Mouse (Mus musculus): ENCODE measurements around the gene Bora. TPM values are rescaled to one million over a fixed set of nuclear protein-coding genes. Genes with fewer than 3 reads are reported as not detected.

Gene Bora
- polyA plus RNA-seq, 1 experiment from 2014 or later = 27.0 TPM

DNA sequence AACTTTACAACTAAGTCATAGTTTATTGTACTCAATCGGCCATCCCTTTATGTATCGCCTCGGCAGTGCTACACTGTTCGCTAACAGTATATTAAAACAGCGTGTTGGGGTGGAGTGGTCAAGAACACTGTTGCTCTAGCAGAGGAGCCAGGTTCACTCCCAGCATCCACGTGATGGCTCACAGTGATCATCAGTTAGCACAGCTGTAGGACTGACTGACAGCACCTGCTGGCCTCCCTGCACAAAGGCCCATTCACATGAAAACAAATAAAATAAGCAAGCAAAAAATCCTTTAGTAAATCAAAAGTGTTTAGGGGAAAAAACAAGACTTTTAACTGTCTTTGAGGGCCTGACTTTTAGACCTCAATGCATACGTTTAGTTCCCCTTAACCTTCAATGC is 42.9 kb downstream of the Bora start:
- Histone ChIP-seq H3K9ac (replicated peaks) (no peak overlapping the region), H3K27me3 (no peaks in the 10 kb centered on the region), H3K4me2 (replicated peaks) (no peak overlapping the region), H3K27ac (no peak overlapping the region), H3K4me3 (replicated peaks) (no peak overlapping the region), H3K9me3 (no peaks in the 10 kb centered on the region), H3K4me1 (replicated peaks) (no peaks in the 10 kb centered on the region), H3K36me3 (peaks cover 66% of the 10 kb centered on the region)
- 93% methylated on average over 7 of the region's 7 CpGs for WGBS
- ATAC-seq = no peak

DNA sequence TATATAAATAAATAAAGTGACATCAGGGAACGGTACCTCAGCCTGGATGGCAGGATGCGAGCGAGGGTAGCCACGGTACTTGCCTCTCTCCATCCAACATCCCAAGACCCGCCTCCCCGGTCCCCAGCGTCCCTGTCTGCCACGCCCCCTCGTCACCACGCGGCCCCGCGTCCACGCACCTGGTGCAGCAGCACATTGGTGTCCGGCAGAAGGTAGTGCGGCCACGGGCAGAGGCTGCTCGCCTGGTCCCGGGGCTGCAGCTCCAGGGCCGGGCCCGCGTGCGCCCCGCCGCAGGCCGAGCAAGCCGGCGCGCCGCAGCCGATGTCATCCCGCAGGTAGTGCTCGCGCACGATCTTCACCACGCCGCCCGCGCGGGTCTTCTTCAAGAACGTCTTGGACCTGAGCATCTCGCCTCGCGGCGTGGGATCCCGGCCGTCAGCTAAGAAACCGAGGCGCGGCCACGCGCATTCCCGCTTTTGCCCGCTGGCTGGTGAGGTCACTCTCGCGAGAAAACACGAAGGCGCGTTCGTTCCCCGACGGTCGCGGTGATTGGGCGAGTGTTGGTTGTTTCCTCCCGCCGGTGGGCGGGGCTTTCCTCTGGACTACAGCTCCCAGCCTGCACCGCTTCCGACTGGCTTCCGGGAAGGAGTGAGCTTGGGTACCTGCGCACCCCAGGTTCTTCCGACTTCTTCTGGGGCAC is 53.4 kb downstream of the Bora start, which contains the start of the genes Pibf1 and Dis3:
TSS of gene Pibf1 (plus strand) at position 158 of the 700 bp plus-strand sequence.
TSS of gene Dis3 (minus strand) at position 504 of the 700 bp plus-strand sequence.
- peak within 1 kb of the TSS; percentile 83 for H3K4me2 ChIP-seq (replicated peaks)
- peak within 1 kb of the TSS; percentile 91 for H3K9ac ChIP-seq (replicated peaks)
- no peaks in the 10 kb centered on the region for H3K9me3 ChIP-seq
- peaks cover 18% of the 10 kb centered on the region for H3K4me1 ChIP-seq (replicated peaks)
- peak within 1 kb of the TSS; percentile 89 for H3K27ac ChIP-seq
- H3K27me3 ChIP-seq = no peaks in the 10 kb centered on the region
- peaks cover 54% of the 10 kb centered on the region for H3K36me3 ChIP-seq
- ATAC-seq = peak; percentile 99
- peak within 1 kb of the TSS; percentile 93 for H3K4me3 ChIP-seq (replicated peaks)
- WGBS = under 1% methylated on average over 73 of the region's 73 CpGs

DNA sequence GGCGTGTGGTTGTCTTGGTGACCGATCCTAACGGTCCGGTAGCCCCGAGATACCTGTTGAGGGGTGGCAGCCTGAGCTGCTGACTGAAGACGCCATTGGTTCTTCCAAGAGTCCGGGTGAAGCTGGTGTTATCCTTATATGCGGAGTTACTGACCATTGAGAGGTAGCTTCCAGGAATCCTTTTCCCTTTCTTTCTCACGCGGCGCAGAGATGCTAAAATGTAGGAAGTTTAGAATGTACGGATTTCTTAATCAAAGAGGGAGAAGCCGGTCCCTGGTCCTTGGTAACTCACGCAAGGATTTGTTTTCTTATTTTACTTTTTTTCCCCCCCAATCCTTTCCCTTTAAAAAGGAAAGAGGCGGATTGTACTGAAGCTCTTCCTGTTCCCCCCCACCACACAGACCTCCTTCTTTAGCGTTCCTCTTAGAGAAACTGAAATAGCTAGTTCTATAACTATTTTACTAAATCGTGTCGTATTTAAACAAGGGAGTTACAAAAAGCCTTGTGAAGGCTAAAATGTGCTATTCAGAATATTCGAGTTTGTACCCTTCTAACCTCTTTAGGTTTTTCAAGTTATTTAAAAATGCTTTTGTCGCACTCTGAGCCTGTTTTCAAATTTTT is 54.1 kb downstream of the Bora start:
- no peaks in the 10 kb centered on the region for H3K9me3 ChIP-seq
- peaks cover 56% of the 10 kb centered on the region for H3K36me3 ChIP-seq
- H3K27ac ChIP-seq = no peak overlapping the region
- ATAC-seq = no peak
- peaks cover 18% of the 10 kb centered on the region for H3K4me1 ChIP-seq (replicated peaks)
- H3K9ac ChIP-seq (replicated peaks) = peak overlapping the region; percentile 70
- peak overlapping the region; percentile 93 for H3K4me3 ChIP-seq (replicated peaks)
- no peaks in the 10 kb centered on the region for H3K27me3 ChIP-seq
- 7% methylated on average over 20 of the region's 20 CpGs for WGBS
- peak overlapping the region; percentile 56 for H3K4me2 ChIP-seq (replicated peaks)

DNA sequence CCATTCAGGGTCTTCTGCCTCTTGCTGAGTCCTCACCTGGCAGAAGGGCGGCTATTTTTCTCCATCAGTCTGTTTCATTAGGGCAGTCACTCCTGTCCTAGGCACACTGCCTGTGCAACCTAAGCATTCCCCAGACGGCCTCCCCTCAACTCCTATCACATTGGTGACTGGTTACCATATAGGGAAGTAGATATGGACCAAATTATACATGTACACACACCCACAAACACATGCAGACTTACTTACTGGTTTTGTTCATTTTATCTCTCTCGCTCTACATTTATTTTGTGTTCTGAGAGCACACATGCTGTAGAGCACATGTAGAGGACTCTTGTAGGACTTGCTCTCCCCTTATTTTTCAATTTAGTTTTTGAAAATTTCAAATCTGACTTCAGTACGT is 57.0 kb downstream of the Bora start:
- H3K9ac ChIP-seq (replicated peaks) = no peak overlapping the region
- H3K27me3 ChIP-seq = no peaks in the 10 kb centered on the region
- H3K9me3 ChIP-seq = no peaks in the 10 kb centered on the region
- no peak overlapping the region for H3K27ac ChIP-seq
- ATAC-seq = no peak
- WGBS = 96% methylated on average over 4 of the region's 4 CpGs
- H3K36me3 ChIP-seq = peaks cover 53% of the 10 kb centered on the region
- no peak overlapping the region for H3K4me3 ChIP-seq (replicated peaks)
- H3K4me2 ChIP-seq (replicated peaks) = no peak overlapping the region
- peaks cover 18% of the 10 kb centered on the region for H3K4me1 ChIP-seq (replicated peaks)

DNA sequence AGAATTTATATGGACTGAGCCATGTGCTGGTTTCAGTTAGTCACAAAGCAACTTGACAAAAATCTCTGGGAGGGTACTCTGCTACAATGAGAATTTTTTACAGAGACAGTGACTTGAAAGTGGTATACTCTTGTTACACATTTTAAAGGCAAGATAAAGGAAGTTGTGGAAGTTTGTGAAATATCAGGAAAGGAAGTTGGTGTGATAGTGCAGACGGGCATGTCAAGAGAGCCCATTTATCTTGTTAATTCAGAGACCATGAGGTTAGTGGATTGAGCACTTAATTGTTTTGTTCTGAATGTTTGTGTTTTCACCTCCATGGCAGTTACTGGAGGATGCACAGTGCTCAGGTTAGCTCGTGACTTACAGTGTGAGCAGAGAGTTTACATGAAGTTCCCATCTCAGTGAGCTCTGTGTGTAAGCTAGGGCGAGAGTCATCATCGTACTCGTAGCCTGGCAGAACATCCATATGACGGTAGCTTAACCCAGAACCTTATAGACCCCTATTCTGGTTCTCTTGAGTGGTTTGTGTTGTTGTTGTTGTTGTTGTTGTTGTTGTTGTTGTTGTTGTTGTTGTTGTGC is 58.6 kb downstream of the Bora start:
- Histone ChIP-seq H3K27ac (no peak overlapping the region), H3K27me3 (no peaks in the 10 kb centered on the region), H3K9me3 (no peaks in the 10 kb centered on the region), H3K9ac (replicated peaks) (no peak overlapping the region), H3K36me3 (peaks cover 67% of the 10 kb centered on the region), H3K4me2 (replicated peaks) (no peak overlapping the region), H3K4me1 (replicated peaks) (peaks cover 10% of the 10 kb centered on the region; the same call in 1 of the 2 replicates), H3K4me3 (replicated peaks) (no peak overlapping the region)
- ATAC-seq = no peak
- 95% methylated on average over 6 of the region's 6 CpGs for WGBS

DNA sequence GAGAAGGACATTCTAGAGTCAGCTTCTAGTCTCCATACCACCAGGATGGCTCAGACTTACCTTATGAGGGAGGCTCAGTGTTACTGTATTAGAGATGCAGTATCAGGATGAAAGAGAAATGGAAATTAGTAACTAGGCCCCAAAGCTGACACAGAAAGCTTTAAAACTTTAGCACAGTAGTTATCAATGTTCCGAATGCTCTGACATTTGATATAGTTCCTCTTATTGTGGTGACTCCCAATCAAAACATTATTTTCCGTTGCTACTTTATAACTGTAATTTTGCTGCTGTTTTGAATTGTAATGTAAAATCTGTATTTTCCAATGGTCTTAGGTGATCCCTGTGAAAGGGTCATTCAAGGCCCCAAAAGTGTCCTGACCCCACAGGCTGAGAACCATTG is 60.6 kb downstream of the Bora start:
- Histone ChIP-seq H3K4me3 (replicated peaks) (no peak overlapping the region), H3K27ac (no peak overlapping the region), H3K9ac (replicated peaks) (no peak overlapping the region), H3K4me1 (replicated peaks) (no peaks in the 10 kb centered on the region), H3K36me3 (peaks cover 83% of the 10 kb centered on the region), H3K4me2 (replicated peaks) (no peak overlapping the region), H3K27me3 (no peaks in the 10 kb centered on the region), H3K9me3 (no peaks in the 10 kb centered on the region)
- ATAC-seq = no peak
- 92% methylated on average over 2 of the region's 2 CpGs for WGBS

DNA sequence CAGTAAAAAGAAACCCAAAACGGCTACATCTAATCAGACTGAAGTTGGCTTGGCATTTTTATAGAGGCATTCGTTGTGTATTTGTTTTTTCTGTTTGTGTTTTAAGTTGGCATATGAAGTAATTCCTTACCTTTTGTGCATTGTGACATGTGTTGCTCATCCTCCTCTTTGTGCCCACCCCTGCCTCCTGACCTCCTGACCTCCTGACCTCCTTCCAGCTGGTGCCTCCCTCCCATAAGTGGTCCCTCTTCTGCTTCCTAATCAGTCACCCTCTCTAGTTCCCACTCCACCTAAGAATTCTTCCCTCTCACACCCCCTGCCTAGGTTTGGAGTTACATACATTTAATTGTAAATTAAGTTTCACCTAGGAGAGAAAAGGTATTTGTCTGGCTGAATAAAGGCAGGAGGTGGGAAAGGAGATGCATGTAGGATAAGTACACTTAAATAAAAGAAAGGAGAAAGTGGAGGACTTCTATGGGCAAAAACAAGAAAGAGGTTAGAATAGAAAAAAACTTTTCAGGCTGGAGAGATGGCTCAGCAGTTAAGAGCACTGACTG is 61.7 kb downstream of the Bora start:
- Histone ChIP-seq H3K4me2 (replicated peaks) (no peak overlapping the region), H3K9ac (replicated peaks) (no peak overlapping the region), H3K36me3 (peaks cover 78% of the 10 kb centered on the region), H3K27ac (no peak overlapping the region), H3K27me3 (no peaks in the 10 kb centered on the region), H3K4me1 (replicated peaks) (no peaks in the 10 kb centered on the region), H3K9me3 (no peaks in the 10 kb centered on the region), H3K4me3 (replicated peaks) (no peak overlapping the region)
- no peak for ATAC-seq
- 87% methylated on average over 2 of the region's 2 CpGs for WGBS

DNA sequence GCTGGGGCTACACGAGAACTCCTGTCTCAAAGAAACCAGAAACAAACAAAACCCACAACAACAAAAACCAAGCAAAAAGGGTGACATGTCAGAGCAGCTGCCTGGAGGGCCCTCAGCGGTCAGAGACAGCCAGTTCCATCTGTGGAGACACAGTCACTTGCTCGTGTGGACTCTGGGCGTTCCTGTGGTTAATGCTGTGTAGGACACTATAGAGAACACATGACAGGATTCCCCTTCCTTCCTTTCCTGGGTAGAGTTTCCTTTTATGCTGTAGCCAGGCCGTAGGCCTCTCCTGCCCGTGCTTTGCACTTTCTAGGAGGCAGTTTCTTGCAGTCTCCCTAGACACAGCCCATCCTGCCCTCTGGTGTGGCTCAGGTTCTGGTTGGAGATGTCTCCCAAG is 62.7 kb downstream of the Bora start:
- H3K4me2 ChIP-seq (replicated peaks) = no peak overlapping the region
- no peaks in the 10 kb centered on the region for H3K4me1 ChIP-seq (replicated peaks)
- ATAC-seq = no peak
- 94% methylated on average over 6 of the region's 6 CpGs for WGBS
- H3K27me3 ChIP-seq = no peaks in the 10 kb centered on the region
- H3K4me3 ChIP-seq (replicated peaks) = no peak overlapping the region
- peaks cover 73% of the 10 kb centered on the region for H3K36me3 ChIP-seq
- H3K9ac ChIP-seq (replicated peaks) = no peak overlapping the region
- H3K9me3 ChIP-seq = no peaks in the 10 kb centered on the region
- no peak overlapping the region for H3K27ac ChIP-seq

DNA sequence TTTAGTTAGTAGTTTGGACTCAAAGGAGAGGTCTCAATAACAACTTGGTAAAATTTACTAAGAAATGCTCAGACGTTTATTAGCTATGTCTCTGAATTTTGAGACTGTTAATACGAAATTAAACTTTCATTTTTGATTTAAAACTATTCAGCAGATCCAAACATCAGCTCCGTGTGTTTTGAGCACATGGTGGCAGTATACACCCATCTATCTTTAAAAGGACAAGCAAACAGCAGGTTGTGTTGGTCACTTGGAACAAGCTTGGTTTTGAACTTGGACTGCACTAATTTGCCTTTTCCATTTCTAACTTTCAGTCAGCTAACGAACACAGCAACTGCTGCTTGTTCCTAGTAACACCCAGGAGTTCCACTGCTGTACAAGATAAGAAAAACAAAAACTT is 71.6 kb downstream of the Bora start:
- H3K4me3 ChIP-seq (replicated peaks) = no peak overlapping the region
- peaks cover 28% of the 10 kb centered on the region for H3K36me3 ChIP-seq
- H3K9ac ChIP-seq (replicated peaks) = no peak overlapping the region
- H3K4me1 ChIP-seq (replicated peaks) = no peaks in the 10 kb centered on the region
- no peak overlapping the region for H3K4me2 ChIP-seq (replicated peaks)
- H3K27ac ChIP-seq = no peak overlapping the region
- H3K27me3 ChIP-seq = no peaks in the 10 kb centered on the region
- ATAC-seq = no peak
- H3K9me3 ChIP-seq = no peaks in the 10 kb centered on the region
- 85% methylated on average over 4 of the region's 4 CpGs for WGBS

DNA sequence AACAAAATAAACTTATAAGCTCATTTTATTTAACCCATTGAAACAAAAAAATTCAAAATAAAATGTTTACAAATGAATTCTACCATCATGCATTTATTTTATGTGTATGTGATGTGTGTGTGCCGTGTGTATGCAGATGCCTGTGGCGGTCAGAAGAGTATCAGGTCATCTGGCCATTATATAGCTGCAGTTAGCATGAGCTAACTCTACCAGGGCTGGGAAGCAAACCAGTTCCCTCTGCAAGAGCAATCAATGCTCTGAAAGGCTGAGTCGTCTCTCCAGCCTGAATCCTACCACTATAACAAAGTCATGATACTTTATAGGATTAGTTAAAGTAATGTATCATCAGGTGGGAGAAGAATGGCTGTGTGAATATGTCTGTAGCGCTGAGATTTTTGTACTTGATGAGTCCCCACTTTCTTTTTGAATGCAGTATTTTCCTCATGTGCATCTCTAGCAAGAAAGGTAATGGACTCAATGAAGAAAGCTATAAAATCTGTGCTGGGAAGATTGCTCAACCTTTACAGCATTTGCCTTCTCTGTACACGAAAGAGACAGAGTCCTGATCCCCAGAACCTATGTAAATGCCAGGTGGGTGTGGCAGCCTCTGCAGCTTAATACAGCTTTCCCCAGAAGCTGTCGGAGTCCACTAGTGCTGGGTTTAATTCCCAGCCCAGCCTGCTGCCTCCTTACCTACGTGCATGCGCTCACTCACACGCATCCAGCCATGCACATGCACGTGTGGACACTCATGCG is 75.7 kb downstream of the Bora start:
- WGBS = 89% methylated on average over 11 of the region's 11 CpGs
- no peaks in the 10 kb centered on the region for H3K4me1 ChIP-seq (replicated peaks)
- no peaks in the 10 kb centered on the region for H3K27me3 ChIP-seq
- H3K9ac ChIP-seq (replicated peaks) = no peak overlapping the region
- no peak for ATAC-seq
- no peak overlapping the region for H3K27ac ChIP-seq
- H3K4me3 ChIP-seq (replicated peaks) = no peak overlapping the region
- H3K9me3 ChIP-seq = no peaks in the 10 kb centered on the region
- peaks cover 11% of the 10 kb centered on the region for H3K36me3 ChIP-seq
- H3K4me2 ChIP-seq (replicated peaks) = no peak overlapping the region

DNA sequence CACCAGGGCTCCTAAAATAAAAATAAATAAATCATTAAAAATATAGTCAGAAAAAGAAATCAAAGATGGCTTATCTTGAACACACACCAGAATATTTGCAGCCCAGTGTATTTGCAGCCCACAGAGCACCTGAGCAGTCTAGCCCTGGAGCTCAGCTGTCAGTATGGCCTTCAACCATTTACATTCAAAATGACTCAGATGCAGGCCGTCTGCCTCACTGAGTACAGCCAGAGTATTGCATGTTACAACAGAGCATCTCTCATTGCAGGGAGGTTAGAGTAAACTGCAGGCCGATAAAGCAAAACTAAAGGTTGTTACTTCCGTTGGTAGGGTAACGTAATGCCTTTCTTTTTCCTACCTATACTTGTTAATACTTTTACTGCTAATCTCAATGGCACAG is 78.1 kb downstream of the Bora start:
- Histone ChIP-seq H3K4me2 (replicated peaks) (no peak overlapping the region), H3K27ac (no peak overlapping the region), H3K36me3 (0 out of 2 replicates have a peak, but pooled peaks cover 6% of the 10 kb centered on the region), H3K4me3 (replicated peaks) (no peak overlapping the region), H3K27me3 (no peaks in the 10 kb centered on the region), H3K4me1 (replicated peaks) (no peaks in the 10 kb centered on the region), H3K9ac (replicated peaks) (no peak overlapping the region), H3K9me3 (no peaks in the 10 kb centered on the region)
- 93% methylated on average over 4 of the region's 4 CpGs for WGBS
- no peak for ATAC-seq
